Mouse (Mus musculus) midbrain, embryonic 14.5 days (tissue): ENCODE results near the gene Kcnc1. TPM values are rescaled to one million over a fixed set of nuclear protein-coding genes. Genes with fewer than 3 reads are reported as not detected.

Experiments used
- ATAC-seq: fragments of 200-750 bp; cut with Nextera tagmentation; 2 replicates; pipeline ENCODE4 v1.8.0; 2017; ENCODE audit warnings: moderate number of reproducible peaks, moderate library complexity; ENCODE audit not compliant: low FRiP score, low TSS enrichment
- DNase-seq: peaks from one replicate; pipeline ENCODE4 v3.0.0-alpha.2; 2015
- H3K27ac ChIP-seq: fragments of 300-500 bp; sonication (generic); replicated peaks from 2 replicates; pipeline ENCODE4 v1.5.1; 2014; ENCODE audit warnings: mild to moderate bottlenecking, low read depth, low read length, moderate library complexity
- H3K27me3 ChIP-seq: fragments of 300-500 bp; sonication (generic); 2 replicates; pipeline ENCODE4 v1.6.1; 2014; ENCODE audit warnings: low read length, control low read depth, mixed read lengths; ENCODE audit not compliant: control insufficient read depth, insufficient read depth
- H3K36me3 ChIP-seq: fragments of 300-500 bp; sonication (generic); 2 replicates; pipeline ENCODE4 v1.6.1; 2014; ENCODE audit warnings: low read length, control low read depth; ENCODE audit not compliant: control insufficient read depth, insufficient read depth
- H3K4me1 ChIP-seq: fragments of 300-500 bp; sonication (generic); 2 replicates; pipeline ENCODE4 v1.6.1; 2014; ENCODE audit warnings: mild to moderate bottlenecking, antibody characterized with exemption, low read length, control low read depth; ENCODE audit not compliant: control insufficient read depth, insufficient read depth
- H3K4me2 ChIP-seq: fragments of 300-500 bp; sonication (generic); 2 replicates; pipeline ENCODE4 v1.6.1; 2014; ENCODE audit warnings: mild to moderate bottlenecking, low read length, moderate library complexity
- H3K4me3 ChIP-seq: fragments of 300-500 bp; sonication (generic); replicated peaks from 2 replicates; pipeline ENCODE4 v1.5.1; 2014; ENCODE audit warnings: low read depth, low read length
- H3K9ac ChIP-seq: fragments of 300-500 bp; sonication (generic); replicated peaks from 2 replicates; pipeline ENCODE4 v1.6.1; 2014; ENCODE audit warnings: mild to moderate bottlenecking, low read length, moderate library complexity
- H3K9me3 ChIP-seq: fragments of 300-500 bp; sonication (generic); 2 replicates; pipeline ENCODE4 v1.6.1; 2016; ENCODE audit warnings: low read length, control low read depth, mixed read lengths; ENCODE audit not compliant: control insufficient read depth
- WGBS: fragments of 180-500 bp; shearing (Covaris S2); extraction: QIAGEN DNeasy Blood & Tissue Kit; methylation state at CpG from one replicate; pipeline ENCODE4 v1.1.7; 2014; 5-methylcytosine and 5-hydroxymethylcytosine counted together
- polyA plus RNA-seq: library from polyadenylated mRNA; unstranded; fragments of >200 nt; fragmentation: Nextera tagmentation; extraction: Ambion mirVana; gene quantifications from 2 replicates; pipeline ENCODE4 v1.2.1, GENCODE M21; 2014

Kcnc1 gene
- polyA plus RNA-seq, 1 experiment from 2014 or later = 13.9 TPM

- H3K27ac ChIP-seq = no peak overlapping the region; the same call in 1 of the 2 replicates
- DNase-seq (no peak), ATAC-seq (no peak)
- H3K9me3 ChIP-seq = no peaks in the 10 kb centered on the region
- H3K4me3 ChIP-seq = peak overlapping the region; percentile 91
- H3K4me1 ChIP-seq = peaks cover 42% of the 10 kb centered on the region
- H3K4me2 ChIP-seq = peak overlapping the region; percentile 75
- H3K27me3 ChIP-seq = peaks cover 36% of the 10 kb centered on the region
- peak overlapping the region; percentile 88 for H3K9ac ChIP-seq
- 7% methylated on average over 70 of the region's 70 CpGs for WGBS
- H3K36me3 ChIP-seq = no peaks in the 10 kb centered on the region
These were observed 1.5 kb downstream of the Kcnc1 start for GRCm38 (mm10) chr7:46397732-46398333.

- H3K4me1 ChIP-seq = peaks cover 43% of the 10 kb centered on the region
- H3K27me3 ChIP-seq = peaks cover 36% of the 10 kb centered on the region
- H3K4me2 ChIP-seq = peak overlapping the region; percentile 75
- H3K9me3 ChIP-seq = no peaks in the 10 kb centered on the region
- no peak for DNase-seq
- no peak overlapping the region for H3K27ac ChIP-seq
- no peak for ATAC-seq
- no peaks in the 10 kb centered on the region for H3K36me3 ChIP-seq
- H3K9ac ChIP-seq = peak overlapping the region; percentile 34; the same call in 1 of the 2 replicates
- WGBS = 59% methylated on average over 4 of the region's 4 CpGs
- peak overlapping the region; percentile 91 for H3K4me3 ChIP-seq
These were observed 2.3 kb downstream of the Kcnc1 start for GRCm38 (mm10) chr7:46398612-46399011.

- DNase-seq (no peak), ATAC-seq (no peak)
- peak overlapping the region; percentile 91 for H3K4me3 ChIP-seq
- WGBS = 93% methylated on average over 1 of the region's 1 CpGs
- H3K27me3 ChIP-seq = peaks cover 26% of the 10 kb centered on the region
- H3K27ac ChIP-seq = no peak overlapping the region
- H3K4me1 ChIP-seq = peaks cover 43% of the 10 kb centered on the region
- no peaks in the 10 kb centered on the region for H3K36me3 ChIP-seq
- no peaks in the 10 kb centered on the region for H3K9me3 ChIP-seq
- H3K9ac ChIP-seq = no peak overlapping the region
- H3K4me2 ChIP-seq = peak overlapping the region; percentile 75
These were observed 3.4 kb downstream of the Kcnc1 start for GRCm38 (mm10) chr7:46399676-46400075.

- Histone ChIP-seq H3K9me3 (no peaks in the 10 kb centered on the region), H3K4me2 (peak overlapping the region; percentile 75), H3K27me3 (peaks cover 19% of the 10 kb centered on the region), H3K9ac (peak overlapping the region; percentile 36; the same call in 1 of the 2 replicates), H3K27ac (0 out of 2 replicates have a peak overlapping the region, but pooled peaks have one; percentile 13), H3K36me3 (no peaks in the 10 kb centered on the region), H3K4me1 (peaks cover 43% of the 10 kb centered on the region), H3K4me3 (peak overlapping the region; percentile 91)
- WGBS = 36% methylated on average over 8 of the region's 8 CpGs
- no peak for ATAC-seq
- DNase-seq = peak; percentile 60
These were observed 4.0 kb downstream of the Kcnc1 start for GRCm38 (mm10) chr7:46400346-46400745.

- H3K4me1 ChIP-seq = peaks cover 43% of the 10 kb centered on the region
- no peak overlapping the region for H3K9ac ChIP-seq
- ATAC-seq = no peak
These were observed 5.3 kb downstream of the Kcnc1 start for GRCm38 (mm10) chr7:46401371-46402180.

GRCm38 (mm10) chr7:46403616-46404485 is 7.6 kb downstream of the Kcnc1 start:
- H3K27ac ChIP-seq = no peak overlapping the region
- ATAC-seq = no peak
- DNase-seq = no peak
- 78% methylated on average over 15 of the region's 15 CpGs for WGBS
- H3K27me3 ChIP-seq = peaks cover 3% of the 10 kb centered on the region; the same call in 1 of the 2 replicates
- no peak overlapping the region for H3K9ac ChIP-seq
- H3K36me3 ChIP-seq = no peaks in the 10 kb centered on the region
- no peak overlapping the region for H3K4me3 ChIP-seq
- no peaks in the 10 kb centered on the region for H3K9me3 ChIP-seq
- peaks cover 32% of the 10 kb centered on the region for H3K4me1 ChIP-seq
- H3K4me2 ChIP-seq = no peak overlapping the region

More at GRCm38 (mm10) chr7:46401371-46402180, 5.3 kb downstream of the Kcnc1 start:
- peaks cover 15% of the 10 kb centered on the region; the same call in 1 of the 2 replicates for H3K27me3 ChIP-seq
- WGBS = 78% methylated on average over 3 of the region's 3 CpGs
- peak overlapping the region; percentile 91; the same call in 1 of the 2 replicates for H3K4me3 ChIP-seq
- DNase-seq = no peak
- H3K9me3 ChIP-seq = no peaks in the 10 kb centered on the region
- no peaks in the 10 kb centered on the region for H3K36me3 ChIP-seq
- H3K27ac ChIP-seq = no peak overlapping the region
- H3K4me2 ChIP-seq = peak overlapping the region; percentile 75

- Histone ChIP-seq H3K9ac (no peak overlapping the region), H3K4me2 (no peak overlapping the region), H3K36me3 (no peaks in the 10 kb centered on the region), H3K4me3 (no peak overlapping the region), H3K9me3 (no peaks in the 10 kb centered on the region), H3K27ac (no peak overlapping the region), H3K27me3 (no peaks in the 10 kb centered on the region), H3K4me1 (peaks cover 23% of the 10 kb centered on the region)
- ATAC-seq = no peak
- DNase-seq = no peak
- WGBS = 82% methylated on average over 7 of the region's 7 CpGs
These were observed 8.5 kb downstream of the Kcnc1 start for GRCm38 (mm10) chr7:46404756-46405155.

GRCm38 (mm10) chr7:46408606-46409005 is 12.3 kb downstream of the Kcnc1 start:
- no peaks in the 10 kb centered on the region for H3K9me3 ChIP-seq
- no peak overlapping the region for H3K27ac ChIP-seq
- H3K4me3 ChIP-seq = no peak overlapping the region
- H3K4me2 ChIP-seq = no peak overlapping the region
- no peak for ATAC-seq
- H3K27me3 ChIP-seq = no peaks in the 10 kb centered on the region
- H3K36me3 ChIP-seq = no peaks in the 10 kb centered on the region
- no peak overlapping the region for H3K9ac ChIP-seq
- WGBS = 89% methylated on average over 9 of the region's 9 CpGs
- DNase-seq = no peak
- no peaks in the 10 kb centered on the region for H3K4me1 ChIP-seq
